Mouse (Mus musculus) midbrain, embryonic 16.5 days (tissue): ENCODE measurements at regions not wholly inside any gene's neighbourhood (a gene's known extent, or its start where the extent isn't known, plus 50 kb on each side); places are given as distances from the start of the nearest gene placed in this dataset.

Experiments
- ATAC-seq: fragments of 200-750 bp; cut with Nextera tagmentation; 2 replicates; pipeline ENCODE4 v1.8.0; 2017; ENCODE audit warnings: moderate TSS enrichment
- H3K27ac ChIP-seq: fragments of 300-500 bp; sonication (generic); 2 replicates; pipeline ENCODE4 v1.5.1; 2014; ENCODE audit warnings: mild to moderate bottlenecking, low read length, mixed read lengths
- H3K27me3 ChIP-seq: fragments of 300-500 bp; sonication (generic); 2 replicates; pipeline ENCODE4 v1.6.1; 2014; ENCODE audit warnings: low read depth, low read length, mixed read lengths; ENCODE audit not compliant: control insufficient read depth, insufficient read depth
- H3K36me3 ChIP-seq: fragments of 300-500 bp; sonication (generic); 2 replicates; pipeline ENCODE4 v1.6.1; 2014; ENCODE audit warnings: mild to moderate bottlenecking, low read length, moderate library complexity, mixed read lengths; ENCODE audit not compliant: control insufficient read depth, insufficient read depth
- H3K4me1 ChIP-seq: fragments of 300-500 bp; sonication (generic); 2 replicates; pipeline ENCODE4 v1.6.1; 2014; ENCODE audit warnings: mild to moderate bottlenecking, low read length, mixed read lengths; ENCODE audit not compliant: control insufficient read depth, insufficient read depth
- H3K4me2 ChIP-seq: fragments of 300-500 bp; sonication (generic); 2 replicates; pipeline ENCODE4 v1.6.1; 2014; ENCODE audit warnings: mild to moderate bottlenecking, low read length, mixed read lengths
- H3K4me3 ChIP-seq: fragments of 300-500 bp; sonication (generic); 2 replicates; pipeline ENCODE4 v1.5.1; 2014; ENCODE audit warnings: low read depth, mild to moderate bottlenecking, low read length, moderate library complexity, mixed read lengths
- H3K9ac ChIP-seq: fragments of 300-500 bp; sonication (generic); 2 replicates; pipeline ENCODE4 v1.6.1; 2014; ENCODE audit warnings: low read depth, low read length, mixed read lengths
- H3K9me3 ChIP-seq: fragments of 300-500 bp; sonication (generic); replicated peaks from 2 replicates; pipeline ENCODE4 v1.6.1; 2014; ENCODE audit warnings: mild to moderate bottlenecking, low read length, mixed read lengths; ENCODE audit not compliant: control insufficient read depth, poor library complexity, severe bottlenecking
- WGBS: fragments of 180-500 bp; shearing (Covaris S2); extraction: QIAGEN DNeasy Blood & Tissue Kit; methylation state at CpG from one replicate; pipeline ENCODE4 v1.1.7; 2014; 5-methylcytosine and 5-hydroxymethylcytosine counted together

DNA sequence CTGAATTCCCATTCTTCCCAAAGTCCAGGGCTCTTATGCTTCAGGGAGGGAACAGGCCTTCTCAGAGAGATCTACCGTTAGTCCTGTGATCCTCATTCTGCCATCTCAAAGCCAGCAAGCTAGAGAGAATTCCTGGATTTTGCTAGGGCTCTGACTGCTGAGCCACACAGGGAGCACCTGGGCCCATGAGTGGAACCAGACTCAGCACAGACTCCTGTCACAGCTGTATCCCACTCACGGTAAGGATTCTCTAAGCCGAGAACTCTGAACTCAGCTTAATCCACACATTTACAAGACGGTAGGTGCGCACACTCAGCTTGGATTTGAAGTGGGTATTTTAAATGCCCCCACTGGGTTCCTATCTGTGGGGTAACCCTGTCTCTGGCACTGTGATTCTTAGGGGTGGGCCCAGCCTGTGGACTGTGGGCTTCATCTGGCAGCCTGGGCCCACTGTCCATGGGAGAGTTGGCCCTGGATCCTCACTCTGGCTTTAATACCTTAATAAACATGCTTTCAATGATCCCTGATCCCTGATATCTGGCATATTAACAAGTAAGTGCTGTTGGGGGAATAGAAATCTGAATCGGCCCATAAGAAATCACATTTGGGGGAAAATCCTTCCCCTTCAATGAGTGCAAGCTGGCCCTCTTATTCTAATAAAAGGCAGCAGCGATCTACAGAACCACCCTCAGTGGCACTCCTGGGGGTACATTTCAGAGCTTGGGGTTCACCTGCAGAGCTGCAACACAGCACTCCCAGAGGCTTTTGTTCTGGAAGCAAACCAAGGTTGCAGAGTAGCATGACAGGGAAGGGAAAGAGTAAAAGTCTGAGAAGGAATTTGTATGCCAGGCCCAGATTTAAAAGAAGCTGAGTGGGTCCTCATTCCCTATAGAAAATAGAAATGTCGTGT, 491.5 kb upstream of the Mgmt start:
- WGBS: 78% methylated on average over 8 of the region's 8 CpGs
- H3K36me3 ChIP-seq: no peaks in the 10 kb centered on the region
- peaks cover 3% of the 10 kb centered on the region; the same call in 1 of the 2 replicates for H3K27me3 ChIP-seq
- H3K27ac ChIP-seq: no peak overlapping the region
- no peak overlapping the region for H3K9ac ChIP-seq
- no peak overlapping the region for H3K4me3 ChIP-seq
- no peaks in the 10 kb centered on the region for H3K9me3 ChIP-seq
- H3K4me1 ChIP-seq: no peaks in the 10 kb centered on the region
- ATAC-seq: no peak
- H3K4me2 ChIP-seq: no peak overlapping the region

DNA sequence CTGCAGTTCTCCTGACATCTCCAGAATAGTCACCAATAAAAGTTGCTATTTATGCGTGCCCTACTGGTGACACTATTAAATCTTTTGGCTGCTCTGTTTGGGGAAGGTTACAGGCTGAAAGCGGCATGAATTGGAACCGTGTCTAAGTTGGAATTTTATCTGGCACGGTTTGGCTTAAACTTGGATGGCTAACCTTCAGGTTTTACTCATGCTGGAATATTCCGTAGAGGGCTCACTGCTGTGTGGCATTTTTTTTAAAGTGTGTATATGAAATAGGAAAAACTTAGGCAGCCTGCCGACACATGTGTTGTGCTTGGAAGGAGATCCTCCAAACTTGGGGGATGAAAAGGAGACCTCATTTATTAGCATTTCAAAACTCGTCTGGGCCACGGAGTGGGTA, 489.0 kb upstream of the Mgmt start:
- Histone ChIP-seq H3K9me3 (no peaks in the 10 kb centered on the region), H3K4me2 (no peak overlapping the region), H3K27me3 (no peaks in the 10 kb centered on the region), H3K27ac (no peak overlapping the region), H3K36me3 (no peaks in the 10 kb centered on the region), H3K9ac (no peak overlapping the region), H3K4me3 (no peak overlapping the region), H3K4me1 (no peaks in the 10 kb centered on the region)
- no peak for ATAC-seq
- WGBS: 74% methylated on average over 8 of the region's 8 CpGs

GRCm38 (mm10) chr7:136406258-136407100, 487.9 kb upstream of the Mgmt start:
- Histone ChIP-seq H3K4me3 (no peak overlapping the region), H3K4me1 (no peaks in the 10 kb centered on the region), H3K36me3 (no peaks in the 10 kb centered on the region), H3K27ac (no peak overlapping the region), H3K9ac (no peak overlapping the region), H3K9me3 (no peaks in the 10 kb centered on the region), H3K4me2 (no peak overlapping the region), H3K27me3 (no peaks in the 10 kb centered on the region)
- ATAC-seq: no peak
- WGBS: 81% methylated on average over 20 of the region's 20 CpGs

- Histone ChIP-seq H3K27ac (no peak overlapping the region), H3K9me3 (no peaks in the 10 kb centered on the region), H3K4me1 (no peaks in the 10 kb centered on the region), H3K36me3 (no peaks in the 10 kb centered on the region), H3K9ac (no peak overlapping the region), H3K4me3 (no peak overlapping the region), H3K27me3 (no peaks in the 10 kb centered on the region), H3K4me2 (no peak overlapping the region)
- WGBS: 91% methylated on average over 8 of the region's 8 CpGs
- no peak for ATAC-seq
Measured at GRCm38 (mm10) chr7:136414808-136415207, 479.6 kb upstream of the Mgmt start.

GRCm38 (mm10) chr7:136417327-136417726, 477.1 kb upstream of the Mgmt start:
- no peak overlapping the region for H3K27ac ChIP-seq
- no peaks in the 10 kb centered on the region for H3K9me3 ChIP-seq
- no peaks in the 10 kb centered on the region for H3K27me3 ChIP-seq

GRCm38 (mm10) chr7:136423846-136424531, 470.4 kb upstream of the Mgmt start:
- Histone ChIP-seq H3K4me2 (no peak overlapping the region), H3K27ac (no peak overlapping the region), H3K9ac (no peak overlapping the region), H3K4me1 (no peaks in the 10 kb centered on the region), H3K36me3 (no peaks in the 10 kb centered on the region), H3K4me3 (no peak overlapping the region), H3K27me3 (no peaks in the 10 kb centered on the region), H3K9me3 (no peaks in the 10 kb centered on the region)
- 55% methylated on average over 8 of the region's 8 CpGs for WGBS
- no peak for ATAC-seq

More at GRCm38 (mm10) chr7:136417327-136417726, 477.1 kb upstream of the Mgmt start:
- Histone ChIP-seq H3K4me3 (no peak overlapping the region), H3K36me3 (no peaks in the 10 kb centered on the region), H3K9ac (no peak overlapping the region), H3K4me2 (no peak overlapping the region), H3K4me1 (no peaks in the 10 kb centered on the region)
- WGBS: 34% methylated on average over 4 of the region's 4 CpGs
- no peak for ATAC-seq

GRCm38 (mm10) chr7:136427164-136427563, 467.2 kb upstream of the Mgmt start:
- WGBS: 70% methylated on average over 4 of the region's 4 CpGs
- no peak for ATAC-seq

GRCm38 (mm10) chr7:136430085-136431011, 464.1 kb upstream of the Mgmt start:
- 28% methylated on average over 21 of the region's 21 CpGs for WGBS
- peaks cover 6% of the 10 kb centered on the region; the same call in 1 of the 2 replicates for H3K4me1 ChIP-seq
- H3K9me3 ChIP-seq: no peaks in the 10 kb centered on the region
- no peaks in the 10 kb centered on the region for H3K36me3 ChIP-seq
- no peaks in the 10 kb centered on the region for H3K27me3 ChIP-seq
- H3K27ac ChIP-seq: no peak overlapping the region
- H3K4me3 ChIP-seq: no peak overlapping the region
- ATAC-seq: no peak
- no peak overlapping the region for H3K4me2 ChIP-seq
- H3K9ac ChIP-seq: no peak overlapping the region

More at GRCm38 (mm10) chr7:136427164-136427563, 467.2 kb upstream of the Mgmt start:
- Histone ChIP-seq H3K27me3 (no peaks in the 10 kb centered on the region), H3K9ac (no peak overlapping the region), H3K36me3 (no peaks in the 10 kb centered on the region), H3K4me3 (no peak overlapping the region), H3K27ac (no peak overlapping the region), H3K9me3 (no peaks in the 10 kb centered on the region), H3K4me1 (peaks cover 6% of the 10 kb centered on the region; the same call in 1 of the 2 replicates), H3K4me2 (no peak overlapping the region)
